Mouse (Mus musculus) G1E (cell line): ENCODE measurements around the gene Zfp169. TPM values are rescaled to one million over a fixed set of nuclear protein-coding genes. Genes with fewer than 3 reads are reported as not detected.

Experiments used
- ATAC-seq: 2 replicates; pipeline ENCODE4 v1.8.0; 2016; ENCODE audit warnings: mild to moderate bottlenecking; ENCODE audit not compliant: insufficient number of reproducible peaks, poor library complexity, low FRiP score, severe bottlenecking; ENCODE audit errors: extremely low read depth
- DNase-seq: peaks from one replicate; pipeline ENCODE4 v3.0.0; 2012; ENCODE audit warnings: low spot score
- H3K27me3 ChIP-seq: 2 replicates; pipeline ENCODE4 v1.6.1; 2012; ENCODE audit warnings: mild to moderate bottlenecking, low read length, inconsistent platforms; ENCODE audit not compliant: insufficient read depth
- H3K36me3 ChIP-seq: replicated peaks from 2 replicates; pipeline ENCODE3; 2012; ENCODE audit warnings: mild to moderate bottlenecking, inconsistent platforms
- H3K4me1 ChIP-seq: 2 replicates; pipeline ENCODE4 v1.6.1; 2012; ENCODE audit warnings: low read depth, low read length, inconsistent platforms, mixed read lengths; ENCODE audit not compliant: insufficient read depth
- H3K4me3 ChIP-seq: 2 replicates; pipeline ENCODE4 v1.5.1; 2012; ENCODE audit warnings: low read depth, mild to moderate bottlenecking, inconsistent platforms, low read length, moderate library complexity, mixed read lengths
- H3K9me3 ChIP-seq: replicated peaks from 2 replicates; pipeline ENCODE4 v1.6.1; 2012; ENCODE audit warnings: inconsistent platforms
- CTCF ChIP-seq: IDR thresholded peaks from 2 replicates; pipeline ENCODE4 v1.5.1; 2012; ENCODE audit warnings: low read depth, low read length, inconsistent platforms, mixed read lengths
- GATA1 ChIP-seq: IDR thresholded peaks from 2 replicates; pipeline ENCODE4 v1.6.1; 2012; ENCODE audit warnings: borderline replicate concordance, low read length, inconsistent platforms, mixed read lengths
- GATA2 ChIP-seq: IDR thresholded peaks from 2 replicates; pipeline ENCODE4 v1.6.1; 2012; ENCODE audit warnings: low read depth, low read length, inconsistent platforms, borderline replicate concordance
- POLR2AphosphoS5 ChIP-seq: IDR thresholded peaks from 2 replicates; pipeline ENCODE4 v1.6.1; 2012; ENCODE audit warnings: low read depth, low read length, inconsistent platforms; ENCODE audit not compliant: insufficient replicate concordance
- TAL1 ChIP-seq: conservative IDR thresholded peaks from 2 replicates; pipeline ENCODE4 v1.6.1; 2012; ENCODE audit warnings: low read depth, low read length, inconsistent platforms, mixed read lengths
- polyA plus RNA-seq: library from polyadenylated mRNA; stranded (reverse); fragments of >175 nt; gene quantifications from 2 replicates; pipeline ENCODE4 v1.2.3, GENCODE M21; 2012
- total RNA-seq, 2 experiments: library from RNA; stranded (forward) in 1 of 2; stranded (reverse) in 1 of 2; fragments of 200-1000 nt in 1 of 2; fragments of >200 nt in 1 of 2; fragmentation: Nextera tagmentation in 1 of 2; gene quantifications; 2 replicates each; pipeline ENCODE4 v1.2.3; 2014 to 2017

The Zfp169 gene
- total and polyA plus RNA-seq, 3 experiments, result 0.62 to 29.5 (median 16.2) TPM

DNA sequence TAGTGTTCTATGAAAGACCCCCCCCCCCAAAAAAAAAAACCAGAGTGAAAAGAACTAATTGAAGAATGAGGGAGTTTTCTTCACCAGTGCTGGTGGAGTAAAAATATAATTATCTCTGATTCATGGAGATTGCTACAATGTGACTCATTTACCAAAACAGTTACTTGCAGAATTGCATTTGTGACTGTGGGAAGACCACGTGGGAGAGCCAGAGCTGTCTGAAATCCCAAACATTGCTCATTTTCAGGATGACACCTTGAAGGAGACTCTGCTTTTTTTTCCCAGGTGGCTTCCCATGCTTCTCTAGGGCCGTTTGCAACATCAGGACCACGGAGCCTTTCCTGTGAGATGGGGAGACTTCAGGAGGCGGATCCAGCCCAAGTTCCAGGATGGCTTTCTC lies 65.1 kb downstream of the Zfp169 start:
- no peak for TF ChIP-seq GATA2
- no peak for TF ChIP-seq CTCF
- no peak for TF ChIP-seq POLR2AphosphoS5
- TF ChIP-seq TAL1, result no peak
- no peak for TF ChIP-seq GATA1
- H3K9me3 ChIP-seq, result peaks cover 8% of the 10 kb centered on the region
- no peak overlapping the region for H3K4me3 ChIP-seq
- no peaks in the 10 kb centered on the region for H3K27me3 ChIP-seq
- H3K36me3 ChIP-seq, result no peaks in the 10 kb centered on the region
- H3K4me1 ChIP-seq, result no peaks in the 10 kb centered on the region
- DNase-seq, result no peak
- ATAC-seq, result no peak

DNA sequence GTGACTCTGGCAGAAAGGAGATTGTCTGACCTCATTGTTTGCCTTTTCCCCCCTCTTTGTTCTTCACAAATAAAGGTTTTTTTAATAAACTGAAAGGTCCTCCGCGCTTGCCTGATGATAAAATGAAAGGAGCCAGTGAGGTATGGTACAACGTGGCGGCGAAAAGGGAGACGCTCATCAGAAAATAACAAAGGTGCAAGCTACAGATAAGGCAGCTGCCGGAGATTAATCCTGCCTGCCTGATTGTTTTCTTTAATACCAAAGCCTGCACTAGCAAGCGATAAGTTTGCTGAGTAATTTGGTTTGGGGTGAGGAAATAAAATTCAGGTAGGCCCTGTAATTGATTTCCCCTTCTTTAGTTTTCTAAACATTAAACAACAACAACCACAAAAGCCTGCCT lies 69.3 kb downstream of the Zfp169 start:
- no peak overlapping the region for H3K4me3 ChIP-seq
- no peak for TF ChIP-seq GATA2
- TF ChIP-seq TAL1, result no peak
- no peak for TF ChIP-seq POLR2AphosphoS5
- TF ChIP-seq CTCF, result no peak
- no peak for TF ChIP-seq GATA1
- H3K9me3 ChIP-seq, result peaks cover 7% of the 10 kb centered on the region
- ATAC-seq (no peak), DNase-seq (no peak)
- no peaks in the 10 kb centered on the region for H3K36me3 ChIP-seq
- no peaks in the 10 kb centered on the region for H3K27me3 ChIP-seq
- no peaks in the 10 kb centered on the region for H3K4me1 ChIP-seq

DNA sequence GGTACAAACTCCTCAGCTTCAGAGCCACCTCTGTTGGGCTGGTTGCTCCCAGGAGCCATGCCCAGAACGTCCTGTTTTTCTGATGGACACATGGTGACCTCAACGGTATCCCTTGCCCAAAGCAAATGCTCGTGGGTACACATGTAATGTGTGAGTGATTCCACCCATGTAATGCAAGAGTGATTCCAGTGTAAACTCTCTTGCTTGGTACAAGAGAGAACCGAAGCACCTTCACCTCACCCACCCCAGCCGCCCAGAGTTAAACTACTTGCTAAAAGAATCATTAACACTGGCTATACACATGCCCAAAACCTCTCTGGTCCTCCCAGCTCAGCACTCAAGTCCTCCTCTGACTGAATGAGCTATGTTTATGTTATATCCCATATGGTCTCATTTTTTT lies 74.9 kb downstream of the Zfp169 start:
- TF ChIP-seq CTCF (no peak), TAL1 (no peak), GATA2 (no peak), POLR2AphosphoS5 (no peak), GATA1 (no peak)
- no peak for ATAC-seq

More for the DNA sequence above, 74.9 kb downstream of the Zfp169 start:
- no peak for DNase-seq
- peaks cover 9% of the 10 kb centered on the region for H3K9me3 ChIP-seq
- H3K27me3 ChIP-seq, result no peaks in the 10 kb centered on the region
- no peaks in the 10 kb centered on the region for H3K36me3 ChIP-seq
- H3K4me1 ChIP-seq, result no peaks in the 10 kb centered on the region
- no peak overlapping the region for H3K4me3 ChIP-seq

Other genes starting within 250 kb of the Zfp169 start
- not detected in 2 replicates for gene A830005F24Rik, start 119 bp upstream of the Zfp169 start, total RNA-seq (2014; fragmentation: Nextera tagmentation)
- gene A830005F24Rik, start 119 bp upstream of the Zfp169 start, total RNA-seq (2017), result 0.33 and 1.3 TPM in 2 replicates
- gene A830005F24Rik, start 119 bp upstream of the Zfp169 start, polyA plus RNA-seq, result 0.20 and 0.22 TPM in 2 replicates
- gene Ptpdc1, start 112.2 kb upstream of the Zfp169 start, total RNA-seq (2014; fragmentation: Nextera tagmentation), result not detected in 2 replicates
- 0.06 and 0.11 TPM in 2 replicates for gene Ptpdc1, start 112.2 kb upstream of the Zfp169 start, total RNA-seq (2017)
- not detected in 2 replicates for gene Ptpdc1, start 112.2 kb upstream of the Zfp169 start, polyA plus RNA-seq
- gene Barx1, start 149.5 kb upstream of the Zfp169 start, total RNA-seq (2014; fragmentation: Nextera tagmentation), result not detected in 2 replicates
- 0.06 TPM in 1 of 2 replicates, not detected in the other for gene Barx1, start 149.5 kb upstream of the Zfp169 start, total RNA-seq (2017)
- gene Barx1, start 149.5 kb upstream of the Zfp169 start, polyA plus RNA-seq, result not detected in 2 replicates